Mouse (Mus musculus): ENCODE results near the gene Zfp414. TPM values are rescaled to one million over a fixed set of nuclear protein-coding genes. Genes with fewer than 3 reads are reported as not detected.
A peak's percentile ranks its signal among the peaks of the same experiment; 100 is the strongest.

Zfp414 gene
- 34.7 and 66.1 TPM in 2 replicates for total RNA-seq (2014; fragmentation: Nextera tagmentation)
- 14.7 and 26.3 TPM in 2 replicates for total RNA-seq (2017)
- 111 and 116 TPM in 2 replicates for polyA plus RNA-seq (2012)

DNA sequence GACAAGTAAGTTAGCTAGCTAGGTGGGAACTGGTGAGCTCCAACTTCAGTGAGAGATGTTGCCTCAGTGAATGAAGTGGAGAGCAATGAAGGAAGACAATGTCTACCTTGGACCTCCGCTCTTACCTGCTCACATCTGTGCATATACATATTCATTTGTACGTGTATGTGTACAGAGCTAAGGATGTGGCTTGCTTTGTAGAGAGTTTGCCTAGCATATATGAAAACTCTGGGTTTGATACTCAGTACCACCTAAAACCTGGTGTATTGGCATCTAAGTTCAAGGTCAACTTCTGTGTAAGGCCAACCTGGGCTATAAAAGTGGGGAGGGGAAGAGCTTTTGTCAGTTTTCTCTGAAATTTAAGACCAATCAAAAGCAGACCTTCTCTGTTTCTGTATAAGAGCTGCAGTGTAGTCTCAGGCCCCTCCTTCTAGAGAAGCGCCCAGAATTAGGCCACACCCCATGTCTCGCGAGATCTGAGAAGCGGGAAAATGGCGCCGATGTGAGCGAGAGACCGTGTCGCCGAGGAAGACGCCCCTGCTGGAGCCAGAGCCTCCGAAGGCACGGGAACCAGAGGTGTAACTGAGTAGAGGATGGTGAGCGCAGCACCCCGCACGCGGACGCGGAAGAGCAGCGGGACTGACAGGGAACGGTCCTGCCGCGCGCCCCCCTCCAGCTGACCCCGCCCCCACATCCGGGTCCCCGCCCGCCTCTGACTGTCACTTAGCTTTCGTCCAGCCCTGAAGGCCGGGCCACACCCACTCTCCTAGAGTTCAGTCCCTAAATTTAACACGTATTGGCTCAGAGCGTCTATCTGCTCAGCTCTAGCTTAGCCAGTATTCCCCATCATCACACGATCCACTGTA is at the start of gene Zfp414:
Zfp414 (plus strand) TSS at position 470 of the 866 bp plus-strand sequence.
- no peaks in the 10 kb centered on the region for H3K27me3 ChIP-seq (ENCODE audit: insufficient read depth, low read length)
- TF ChIP-seq TAL1 (conservative IDR thresholded peaks at IDR 0.05; ENCODE audit: low read depth, low read length) (no peak), POLR2AphosphoS5 (IDR thresholded peaks at IDR 0.05; ENCODE audit: insufficient replicate concordance, low read depth, low read length) (no peak), CTCF (IDR thresholded peaks at IDR 0.05; ENCODE audit: low read depth, low read length) (no peak), GATA2 (IDR thresholded peaks at IDR 0.05; ENCODE audit: borderline replicate concordance, low read depth, low read length) (no peak), GATA1 (IDR thresholded peaks at IDR 0.05; ENCODE audit: borderline replicate concordance, low read length) (no peak)
- peak; percentile 90 for ATAC-seq (ENCODE audit: extremely low read depth, insufficient number of reproducible peaks, low FRiP score, poor library complexity, severe bottlenecking)

DNA sequence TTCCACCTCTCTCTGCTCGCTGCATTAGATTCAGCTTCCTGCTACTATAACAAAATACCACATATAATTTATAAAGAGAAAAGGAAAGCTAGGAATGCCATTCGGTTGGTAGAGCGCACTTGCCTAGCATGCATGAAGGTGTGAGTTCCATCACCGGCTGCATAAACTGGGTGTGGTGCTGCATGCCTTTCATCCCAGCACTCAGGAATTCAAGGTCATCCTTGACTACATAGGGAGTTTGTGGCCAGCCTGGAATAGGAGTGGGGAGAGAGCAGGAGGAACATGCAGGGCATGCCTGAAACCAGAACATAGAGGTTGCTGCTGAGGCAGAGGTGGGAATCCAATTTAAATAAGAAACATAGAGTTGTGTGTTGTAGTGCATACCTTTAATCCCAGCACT is 44.8 kb upstream of the Zfp414 start:
- H3K27me3 ChIP-seq (ENCODE audit: insufficient read depth, low read length): peaks cover 15% of the 10 kb centered on the region
- DNase-seq (ENCODE audit: low spot score): no peak
- no peak overlapping the region for H3K4me3 ChIP-seq (ENCODE audit: low read depth, low read length)
- no peaks in the 10 kb centered on the region for H3K36me3 ChIP-seq (replicated peaks)
- no peaks in the 10 kb centered on the region for H3K4me1 ChIP-seq (ENCODE audit: insufficient read depth, low read depth, low read length)
- no peaks in the 10 kb centered on the region for H3K9me3 ChIP-seq (replicated peaks)
- ATAC-seq (ENCODE audit: extremely low read depth, insufficient number of reproducible peaks, low FRiP score, poor library complexity, severe bottlenecking): no peak
- TF ChIP-seq TAL1 (conservative IDR thresholded peaks at IDR 0.05; ENCODE audit: low read depth, low read length) (no peak), GATA2 (IDR thresholded peaks at IDR 0.05; ENCODE audit: borderline replicate concordance, low read depth, low read length) (no peak), POLR2AphosphoS5 (IDR thresholded peaks at IDR 0.05; ENCODE audit: insufficient replicate concordance, low read depth, low read length) (no peak), GATA1 (IDR thresholded peaks at IDR 0.05; ENCODE audit: borderline replicate concordance, low read length) (no peak), CTCF (IDR thresholded peaks at IDR 0.05; ENCODE audit: low read depth, low read length) (no peak)

More for the DNA sequence above, at the start of gene Zfp414:
- Histone ChIP-seq H3K4me3 (ENCODE audit: low read depth, low read length) (peak within 1 kb of the TSS; percentile 86), H3K4me1 (ENCODE audit: insufficient read depth, low read depth, low read length) (peaks cover 32% of the 10 kb centered on the region), H3K36me3 (replicated peaks) (peaks cover 42% of the 10 kb centered on the region), H3K9me3 (replicated peaks) (no peaks in the 10 kb centered on the region)
- peak; percentile 92 for DNase-seq (ENCODE audit: low spot score)

DNA sequence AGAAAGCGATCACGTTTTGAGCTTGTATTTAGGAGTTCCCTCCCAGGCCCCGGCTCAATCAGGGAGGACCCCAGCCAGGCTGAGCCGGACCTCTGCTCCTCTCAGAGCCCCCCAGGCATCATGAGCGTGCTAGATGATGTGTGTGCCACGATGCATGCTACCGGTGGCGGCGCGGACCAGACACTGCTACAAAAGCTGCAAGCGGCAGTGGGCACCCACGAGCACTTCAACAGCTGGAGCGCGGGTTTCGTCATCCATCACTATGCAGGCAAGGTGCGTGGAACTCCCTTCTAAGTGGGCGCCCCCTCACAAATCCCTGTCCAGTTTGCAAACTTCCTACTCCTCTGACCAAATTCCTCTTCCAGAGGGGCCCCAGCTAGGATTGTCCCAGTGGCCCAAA is 42.9 kb upstream of the Zfp414 start:
- H3K36me3 ChIP-seq (replicated peaks): no peaks in the 10 kb centered on the region
- H3K27me3 ChIP-seq (ENCODE audit: insufficient read depth, low read length): peaks cover 9% of the 10 kb centered on the region; the same call in 1 of the 2 replicates
- H3K4me1 ChIP-seq (ENCODE audit: insufficient read depth, low read depth, low read length): no peaks in the 10 kb centered on the region
- H3K9me3 ChIP-seq (replicated peaks): no peaks in the 10 kb centered on the region
- H3K4me3 ChIP-seq (ENCODE audit: low read depth, low read length): no peak overlapping the region
- no peak for TF ChIP-seq POLR2AphosphoS5 (IDR thresholded peaks at IDR 0.05; ENCODE audit: insufficient replicate concordance, low read depth, low read length)
- no peak for TF ChIP-seq TAL1 (conservative IDR thresholded peaks at IDR 0.05; ENCODE audit: low read depth, low read length)
- no peak for TF ChIP-seq GATA2 (IDR thresholded peaks at IDR 0.05; ENCODE audit: borderline replicate concordance, low read depth, low read length)
- DNase-seq (ENCODE audit: low spot score) (no peak), ATAC-seq (ENCODE audit: extremely low read depth, insufficient number of reproducible peaks, low FRiP score, poor library complexity, severe bottlenecking) (no peak)

DNA sequence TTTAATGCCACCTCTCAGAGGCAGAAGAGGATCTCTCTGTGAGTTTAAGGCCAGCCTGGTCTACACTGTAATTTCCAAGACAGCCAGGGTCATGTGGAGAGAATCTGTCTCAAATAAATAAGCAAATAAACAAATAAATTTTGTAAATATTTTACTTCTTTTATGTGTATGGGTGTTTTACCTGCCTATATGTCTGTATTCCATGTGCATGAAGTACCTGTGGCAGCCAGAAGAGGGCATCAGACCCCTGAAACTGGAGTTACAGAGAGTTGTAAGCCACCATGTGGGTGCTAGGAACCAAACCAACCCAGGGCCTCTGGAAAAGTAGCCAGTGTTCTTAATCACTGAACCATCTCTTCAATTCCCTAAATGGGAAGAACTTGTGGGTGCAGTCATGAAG is 31.6 kb upstream of the Zfp414 start:
- Histone ChIP-seq H3K36me3 (replicated peaks) (no peaks in the 10 kb centered on the region), H3K27me3 (ENCODE audit: insufficient read depth, low read length) (peaks cover 4% of the 10 kb centered on the region; the same call in 1 of the 2 replicates), H3K4me3 (ENCODE audit: low read depth, low read length) (no peak overlapping the region), H3K9me3 (replicated peaks) (peaks cover 12% of the 10 kb centered on the region), H3K4me1 (ENCODE audit: insufficient read depth, low read depth, low read length) (no peaks in the 10 kb centered on the region)
- DNase-seq (ENCODE audit: low spot score) (no peak), ATAC-seq (ENCODE audit: extremely low read depth, insufficient number of reproducible peaks, low FRiP score, poor library complexity, severe bottlenecking) (no peak)
- TF ChIP-seq CTCF (IDR thresholded peaks at IDR 0.05; ENCODE audit: low read depth, low read length) (no peak), POLR2AphosphoS5 (IDR thresholded peaks at IDR 0.05; ENCODE audit: insufficient replicate concordance, low read depth, low read length) (no peak), TAL1 (conservative IDR thresholded peaks at IDR 0.05; ENCODE audit: low read depth, low read length) (no peak), GATA1 (IDR thresholded peaks at IDR 0.05; ENCODE audit: borderline replicate concordance, low read length) (no peak), GATA2 (IDR thresholded peaks at IDR 0.05; ENCODE audit: borderline replicate concordance, low read depth, low read length) (no peak)

DNA sequence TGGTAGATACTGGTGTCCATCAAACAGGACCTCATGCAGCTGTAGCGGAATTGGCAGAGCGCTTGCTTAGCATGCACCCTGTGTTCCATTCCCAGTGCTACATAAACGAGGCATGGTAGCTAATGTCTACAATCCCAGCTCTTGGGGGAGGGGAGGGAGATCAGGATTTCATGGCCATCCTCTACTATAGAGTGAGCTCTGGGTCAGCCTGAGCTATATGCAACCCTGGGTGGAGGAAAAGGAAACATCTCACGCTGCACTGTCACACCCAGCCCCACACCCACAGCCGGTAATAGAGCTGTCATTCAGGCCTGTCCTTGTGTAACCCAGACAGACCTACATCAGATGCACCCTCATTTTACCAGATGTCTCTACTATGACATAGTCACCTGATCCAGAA is 30.4 kb upstream of the Zfp414 start:
- ATAC-seq (ENCODE audit: extremely low read depth, insufficient number of reproducible peaks, low FRiP score, poor library complexity, severe bottlenecking) (no peak), DNase-seq (ENCODE audit: low spot score) (no peak)
- H3K27me3 ChIP-seq (ENCODE audit: insufficient read depth, low read length): no peaks in the 10 kb centered on the region; the same call in 1 of the 2 replicates
- no peaks in the 10 kb centered on the region for H3K4me1 ChIP-seq (ENCODE audit: insufficient read depth, low read depth, low read length)
- no peak for TF ChIP-seq GATA2 (IDR thresholded peaks at IDR 0.05; ENCODE audit: borderline replicate concordance, low read depth, low read length)
- no peak for TF ChIP-seq POLR2AphosphoS5 (IDR thresholded peaks at IDR 0.05; ENCODE audit: insufficient replicate concordance, low read depth, low read length)
- H3K36me3 ChIP-seq (replicated peaks): no peaks in the 10 kb centered on the region
- H3K4me3 ChIP-seq (ENCODE audit: low read depth, low read length): no peak overlapping the region
- H3K9me3 ChIP-seq (replicated peaks): peaks cover 12% of the 10 kb centered on the region

DNA sequence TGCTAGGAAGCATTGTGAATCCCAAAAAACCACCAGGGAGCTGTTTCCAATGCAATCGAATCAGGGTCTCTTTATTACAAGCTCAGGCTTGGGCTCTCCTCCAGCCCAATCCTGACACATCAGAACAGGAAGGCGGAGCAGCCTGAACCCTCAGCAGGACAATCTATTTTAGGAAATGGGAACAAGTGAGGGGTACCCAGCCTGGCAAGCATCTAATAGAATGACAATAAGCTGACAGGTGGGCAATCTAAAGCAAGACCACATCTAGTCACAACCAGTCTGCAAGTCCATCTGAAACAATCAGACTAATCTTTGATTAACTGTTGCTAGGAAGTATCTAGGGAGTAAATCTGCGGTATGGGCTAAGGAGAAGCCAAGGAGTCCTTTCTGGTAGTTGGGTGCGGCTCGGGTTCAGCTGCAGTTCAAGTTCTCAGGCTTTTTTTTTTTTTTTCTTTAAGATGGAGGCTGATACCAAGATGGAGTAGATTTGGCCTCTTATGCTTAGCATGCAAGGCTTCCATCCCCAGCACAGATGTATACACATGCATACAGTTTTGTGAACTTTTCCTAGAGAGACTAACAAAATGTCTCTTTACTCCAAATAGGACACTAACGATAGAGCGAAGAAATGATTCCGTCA is 28.9 kb upstream of the Zfp414 start:
- H3K27me3 ChIP-seq (ENCODE audit: insufficient read depth, low read length): no peaks in the 10 kb centered on the region; the same call in 1 of the 2 replicates
- DNase-seq (ENCODE audit: low spot score) (no peak), ATAC-seq (ENCODE audit: extremely low read depth, insufficient number of reproducible peaks, low FRiP score, poor library complexity, severe bottlenecking) (no peak)
- TF ChIP-seq POLR2AphosphoS5 (IDR thresholded peaks at IDR 0.05; ENCODE audit: insufficient replicate concordance, low read depth, low read length) (no peak), GATA1 (IDR thresholded peaks at IDR 0.05; ENCODE audit: borderline replicate concordance, low read length) (no peak), GATA2 (IDR thresholded peaks at IDR 0.05; ENCODE audit: borderline replicate concordance, low read depth, low read length) (no peak), TAL1 (conservative IDR thresholded peaks at IDR 0.05; ENCODE audit: low read depth, low read length) (no peak), CTCF (IDR thresholded peaks at IDR 0.05; ENCODE audit: low read depth, low read length) (no peak)
- H3K36me3 ChIP-seq (replicated peaks): no peaks in the 10 kb centered on the region
- no peaks in the 10 kb centered on the region for H3K4me1 ChIP-seq (ENCODE audit: insufficient read depth, low read depth, low read length)
- peaks cover 12% of the 10 kb centered on the region for H3K9me3 ChIP-seq (replicated peaks)
- H3K4me3 ChIP-seq (ENCODE audit: low read depth, low read length): no peak overlapping the region
